Mouse (Mus musculus): ENCODE measurements around the gene Galnt6.

Gene Galnt6

GRCm38 (mm10) chr15:100642451-100642850 is 86.7 kb downstream of the Galnt6 start:
- no peak for DNase-seq

Data from cerebellum, adult 11 months (tissue).